Mouse (Mus musculus): Measurements from ENCODE around the gene Psmc3ip. TPM values are rescaled to one million over a fixed set of nuclear protein-coding genes. Genes with fewer than 3 reads are reported as not detected.

The Psmc3ip gene
- total RNA-seq, 2 experiments from 2014 or later: 38.0 to 65.9 TPM

- ATAC-seq (replicated peaks; ENCODE audit: low FRiP score, low TSS enrichment, poor library complexity, severe bottlenecking): peak; percentile 90
Measured at GRCm38 (mm10) chr11:101119761-101120544, 24.7 kb upstream of the Psmc3ip start, which contains the start of the genes Retreg3 and Tubg1. Gene Retreg3 (minus strand): TSS chr11:101119893. Gene Tubg1 (plus strand): TSS chr11:101119938.

DNA sequence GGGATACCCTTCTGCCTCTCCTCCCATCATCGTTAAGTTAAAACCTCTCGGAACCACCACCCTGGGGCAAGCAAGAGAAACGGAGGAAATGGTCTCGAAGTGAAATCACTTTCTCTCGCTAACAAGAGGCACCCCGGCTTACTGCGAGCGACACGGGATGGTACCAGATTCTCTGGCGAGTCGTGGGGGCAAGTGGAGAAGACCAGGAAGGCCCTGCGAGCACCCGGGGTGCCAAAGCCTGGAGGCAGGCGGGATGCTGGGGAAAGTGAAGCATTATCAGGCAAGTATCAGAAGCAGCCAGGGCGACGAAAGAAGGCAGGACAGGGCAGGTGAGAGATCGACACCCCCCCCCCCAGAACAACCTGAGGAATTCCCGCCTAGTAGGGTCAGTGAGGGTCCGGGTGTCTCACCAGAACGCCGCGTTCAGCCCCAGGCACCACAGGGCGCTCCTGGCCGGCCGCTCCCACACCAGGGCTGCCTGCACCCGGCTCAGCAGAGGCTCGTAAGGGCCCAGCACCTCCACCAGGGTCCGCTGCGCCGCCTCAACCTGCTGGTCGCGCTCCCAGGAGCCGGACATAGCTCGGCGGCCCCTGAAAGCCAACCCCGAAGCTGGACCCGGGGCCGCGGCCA lies 24.0 kb upstream of the Psmc3ip start:
- peak; percentile 61 for ATAC-seq (replicated peaks; ENCODE audit: low FRiP score, low TSS enrichment, poor library complexity, severe bottlenecking)

DNA sequence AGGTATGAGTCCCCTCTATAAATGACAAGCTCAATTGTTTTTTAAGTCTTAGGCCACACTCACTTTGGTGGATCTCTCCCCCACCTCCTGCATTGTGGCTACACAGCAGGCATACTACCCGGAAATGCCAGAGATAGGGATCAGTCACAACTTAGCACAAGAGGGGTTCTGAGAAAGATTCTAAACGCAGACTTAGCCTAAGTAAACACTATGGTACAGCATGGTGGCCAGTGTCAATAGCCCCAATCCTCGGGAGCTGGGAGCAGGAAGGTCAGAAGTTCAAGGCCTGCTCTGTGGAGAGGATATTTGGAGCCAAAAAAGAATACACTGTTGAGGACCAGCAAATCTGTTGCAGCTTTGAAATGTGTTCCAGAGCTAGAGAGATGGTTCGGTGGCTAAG lies 22.9 kb upstream of the Psmc3ip start:
- ATAC-seq (replicated peaks; ENCODE audit: low FRiP score, low TSS enrichment, poor library complexity, severe bottlenecking): no peak

GRCm38 (mm10) chr11:101115564-101115963 lies 20.3 kb upstream of the Psmc3ip start:
- no peak for ATAC-seq (replicated peaks; ENCODE audit: low FRiP score, low TSS enrichment, poor library complexity, severe bottlenecking)

GRCm38 (mm10) chr11:101112186-101112585 lies 16.9 kb upstream of the Psmc3ip start:
- ATAC-seq (replicated peaks; ENCODE audit: low FRiP score, low TSS enrichment, poor library complexity, severe bottlenecking): no peak

DNA sequence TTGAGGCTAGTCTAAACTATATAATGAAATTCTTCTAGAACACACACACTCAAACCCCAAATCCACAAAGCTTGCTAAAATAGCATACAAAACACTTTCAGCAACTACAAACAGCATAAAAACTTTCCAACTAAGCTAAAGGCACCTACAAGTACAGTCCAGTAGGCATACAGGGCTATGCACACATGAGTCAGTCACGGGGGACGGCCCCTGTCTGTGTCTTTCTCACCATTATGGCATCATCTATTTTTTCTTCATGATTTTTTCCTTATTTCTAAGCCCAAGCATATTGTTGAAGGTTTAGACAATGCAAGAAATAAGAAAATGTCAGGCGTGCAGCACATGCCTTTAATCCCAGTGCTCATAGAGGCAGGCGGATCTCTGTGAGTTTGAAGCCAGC lies 15.9 kb upstream of the Psmc3ip start:
- no peak for ATAC-seq (replicated peaks; ENCODE audit: low FRiP score, low TSS enrichment, poor library complexity, severe bottlenecking)

GRCm38 (mm10) chr11:101110708-101111107 lies 15.5 kb upstream of the Psmc3ip start:
- no peak for ATAC-seq (replicated peaks; ENCODE audit: low FRiP score, low TSS enrichment, poor library complexity, severe bottlenecking)

DNA sequence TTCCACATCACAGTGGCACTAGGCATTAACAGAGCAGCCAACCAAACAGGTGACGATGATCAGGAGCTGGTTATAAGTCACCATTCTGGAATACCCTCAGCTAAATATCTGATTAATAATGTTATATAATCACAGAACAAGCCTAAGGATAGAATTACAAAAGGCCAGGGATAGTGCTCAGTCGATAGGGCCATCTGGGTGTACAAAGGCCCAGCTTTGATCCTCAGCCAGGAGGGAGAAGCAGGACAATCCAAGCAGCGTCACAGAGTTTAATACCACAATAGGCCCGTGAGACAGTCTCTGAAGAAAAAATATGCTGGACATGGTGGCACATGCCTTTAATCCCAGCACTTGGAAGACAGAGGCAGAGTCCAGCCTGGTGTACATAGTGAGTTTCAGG lies 14.1 kb upstream of the Psmc3ip start:
- ATAC-seq (replicated peaks; ENCODE audit: low FRiP score, low TSS enrichment, poor library complexity, severe bottlenecking): no peak

DNA sequence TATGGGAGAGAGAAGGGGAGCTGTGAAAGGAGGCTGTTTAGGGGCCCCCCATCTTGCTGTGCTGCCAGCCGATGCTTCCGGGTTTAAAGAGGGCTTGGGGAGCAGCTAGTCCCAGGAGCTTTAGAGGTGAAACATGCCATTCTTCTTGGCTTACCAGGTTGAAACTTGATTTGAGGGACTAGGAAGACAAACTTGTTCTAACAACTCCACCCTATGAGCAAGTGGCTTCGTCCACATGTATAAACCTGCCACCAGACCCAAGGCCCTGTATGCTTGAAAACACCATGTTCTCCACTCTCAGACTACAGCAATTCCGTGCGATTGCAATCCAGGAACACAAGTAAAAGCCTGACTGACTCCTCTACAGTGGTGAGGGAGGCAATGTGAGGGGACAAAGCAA lies 7.8 kb upstream of the Psmc3ip start:
- no peak for ATAC-seq (replicated peaks; ENCODE audit: low FRiP score, low TSS enrichment, poor library complexity, severe bottlenecking)

GRCm38 (mm10) chr11:101098231-101098630 lies 3.0 kb upstream of the Psmc3ip start:
- ATAC-seq (replicated peaks; ENCODE audit: low FRiP score, low TSS enrichment, poor library complexity, severe bottlenecking): no peak

GRCm38 (mm10) chr11:101094930-101095313 lies 314 bp downstream of the Psmc3ip start:
- ATAC-seq (replicated peaks; ENCODE audit: low FRiP score, low TSS enrichment, poor library complexity, severe bottlenecking): peak; percentile 16; the same call in 1 of the 2 replicates

- ATAC-seq (replicated peaks; ENCODE audit: low FRiP score, low TSS enrichment, poor library complexity, severe bottlenecking): no peak
Measured at GRCm38 (mm10) chr11:101089931-101090330, 5.3 kb downstream of the Psmc3ip start.

DNA sequence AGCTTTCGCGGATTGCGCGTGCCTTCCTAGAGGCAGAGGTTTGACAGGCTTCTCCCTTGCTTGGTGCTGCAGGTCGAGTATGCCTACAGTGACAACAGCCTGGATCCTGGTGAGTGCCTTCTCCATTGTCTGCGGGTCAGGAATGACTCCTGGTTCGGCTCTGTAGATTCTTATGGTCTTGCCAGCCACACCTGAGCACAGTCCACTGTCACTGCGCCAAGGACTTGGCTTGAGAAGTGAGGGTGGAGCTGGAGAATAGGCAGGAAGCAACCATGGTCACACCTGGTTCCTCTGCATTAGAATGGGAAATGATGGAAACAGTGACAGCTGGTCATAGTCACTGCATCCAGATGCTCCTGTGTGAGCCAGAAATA lies 7.6 kb downstream of the Psmc3ip start:
- ATAC-seq (replicated peaks; ENCODE audit: low FRiP score, low TSS enrichment, poor library complexity, severe bottlenecking): peak; percentile 11; the same call in 1 of the 2 replicates

DNA sequence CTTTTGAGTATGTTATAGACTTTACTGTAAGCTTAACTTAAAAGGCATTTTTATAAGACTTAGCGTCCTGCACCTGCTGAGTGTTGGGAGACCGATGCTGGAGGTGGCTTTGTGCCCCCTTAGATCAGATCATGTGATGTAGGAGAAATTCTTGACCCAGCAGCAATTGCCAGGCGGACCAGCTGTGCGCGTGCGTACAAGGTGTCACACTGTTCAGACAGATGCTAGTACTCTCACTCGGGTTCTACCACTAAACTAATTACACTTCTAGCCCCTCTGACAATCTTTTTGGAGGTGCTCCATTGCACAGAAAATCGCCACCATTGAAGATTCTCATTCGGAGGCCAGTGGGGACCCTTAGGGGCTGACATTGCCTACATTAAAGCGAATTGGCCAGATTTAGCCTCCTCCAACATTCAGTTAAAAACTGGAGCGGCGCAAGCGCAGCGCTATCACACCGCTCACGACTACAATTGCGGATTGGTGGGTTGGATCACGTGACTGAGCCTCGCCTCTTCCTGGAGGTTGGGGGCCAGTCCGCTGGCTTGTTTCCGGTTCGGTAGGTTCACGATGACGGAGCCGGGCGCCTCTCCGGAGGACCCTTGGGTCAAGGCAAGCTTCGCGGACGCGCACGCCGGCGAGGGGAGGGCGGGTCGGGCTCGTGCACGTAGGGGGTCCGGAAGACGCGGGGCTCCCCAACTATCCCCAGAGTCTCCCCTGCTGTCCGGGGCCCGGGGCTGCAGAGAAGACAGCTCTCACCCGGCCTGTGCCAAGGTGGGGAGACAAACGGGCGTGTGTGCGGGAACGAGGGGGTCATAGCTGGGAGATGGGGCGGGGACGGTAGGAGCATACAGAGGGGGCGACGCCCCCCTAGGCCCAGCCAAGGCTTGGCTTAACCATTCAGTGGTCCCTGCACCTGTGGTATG lies 8.2 kb downstream of the Psmc3ip start, which contains the start of gene Mlx:
Mlx (plus strand) TSS at position 522 of the 926 bp plus-strand sequence.
- peak; percentile 72 for ATAC-seq (replicated peaks; ENCODE audit: low FRiP score, low TSS enrichment, poor library complexity, severe bottlenecking)

DNA sequence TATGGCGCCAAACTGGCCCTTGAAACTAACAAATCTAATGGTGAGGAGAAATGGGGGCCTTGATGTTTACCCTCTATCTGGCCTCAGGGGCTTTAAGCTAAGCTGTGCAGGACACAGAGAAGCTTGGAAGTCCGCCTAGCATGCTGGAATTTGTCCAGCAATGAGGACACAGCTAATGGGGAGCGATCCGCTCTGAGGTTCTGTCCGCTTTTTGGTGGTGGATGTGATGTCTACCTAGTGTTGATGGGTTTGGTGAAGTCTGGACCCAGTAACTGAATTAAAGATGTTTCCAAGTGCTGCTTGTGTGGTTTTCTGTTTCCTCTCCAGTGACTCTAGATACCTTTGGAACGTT lies 8.9 kb downstream of the Psmc3ip start:
- no peak for ATAC-seq (replicated peaks; ENCODE audit: low FRiP score, low TSS enrichment, poor library complexity, severe bottlenecking)

GRCm38 (mm10) chr11:101085617-101086322 lies 9.5 kb downstream of the Psmc3ip start:
- ATAC-seq (replicated peaks; ENCODE audit: low FRiP score, low TSS enrichment, poor library complexity, severe bottlenecking): no peak

DNA sequence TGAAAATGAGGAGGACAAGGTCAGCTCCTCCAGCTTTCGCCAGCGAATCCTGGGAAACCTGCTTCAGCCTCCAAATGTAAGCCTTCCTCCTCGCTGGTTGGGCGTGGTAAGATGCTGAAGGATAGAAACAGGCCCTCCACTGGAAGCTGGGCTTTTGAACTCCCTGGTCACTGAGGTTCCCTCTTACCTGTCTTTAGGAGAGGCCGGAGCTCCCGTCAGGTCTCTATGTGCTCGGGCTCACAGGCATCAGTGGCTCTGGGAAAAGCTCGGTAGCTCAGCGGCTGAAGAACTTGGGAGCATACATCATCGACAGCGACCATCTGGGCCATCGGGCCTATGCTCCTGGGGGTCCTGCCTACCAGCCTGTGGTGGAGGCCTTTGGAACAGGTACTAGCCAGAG lies 10.4 kb downstream of the Psmc3ip start:
- ATAC-seq (replicated peaks; ENCODE audit: low FRiP score, low TSS enrichment, poor library complexity, severe bottlenecking): no peak

DNA sequence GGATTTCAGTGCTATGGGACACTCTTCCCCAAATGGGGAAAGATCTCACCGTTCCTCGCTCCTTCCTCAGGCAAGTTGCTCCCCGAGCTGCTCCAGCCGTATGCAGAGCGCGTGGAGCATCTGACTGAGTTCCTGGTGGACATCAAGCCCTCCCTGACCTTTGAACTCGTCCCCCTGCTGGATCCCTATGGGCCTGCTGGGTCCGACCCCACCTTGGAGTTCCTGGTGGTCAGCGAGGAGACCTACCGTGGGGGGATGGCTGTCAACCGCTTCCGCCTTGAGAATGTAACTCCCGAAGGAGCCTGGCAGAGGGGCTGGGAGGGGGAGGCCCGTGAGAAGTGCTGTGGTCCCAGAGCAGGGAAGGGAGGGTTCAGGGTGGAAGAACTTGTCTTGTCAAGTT lies 11.0 kb downstream of the Psmc3ip start:
- no peak for ATAC-seq (replicated peaks; ENCODE audit: low FRiP score, low TSS enrichment, poor library complexity, severe bottlenecking)

DNA sequence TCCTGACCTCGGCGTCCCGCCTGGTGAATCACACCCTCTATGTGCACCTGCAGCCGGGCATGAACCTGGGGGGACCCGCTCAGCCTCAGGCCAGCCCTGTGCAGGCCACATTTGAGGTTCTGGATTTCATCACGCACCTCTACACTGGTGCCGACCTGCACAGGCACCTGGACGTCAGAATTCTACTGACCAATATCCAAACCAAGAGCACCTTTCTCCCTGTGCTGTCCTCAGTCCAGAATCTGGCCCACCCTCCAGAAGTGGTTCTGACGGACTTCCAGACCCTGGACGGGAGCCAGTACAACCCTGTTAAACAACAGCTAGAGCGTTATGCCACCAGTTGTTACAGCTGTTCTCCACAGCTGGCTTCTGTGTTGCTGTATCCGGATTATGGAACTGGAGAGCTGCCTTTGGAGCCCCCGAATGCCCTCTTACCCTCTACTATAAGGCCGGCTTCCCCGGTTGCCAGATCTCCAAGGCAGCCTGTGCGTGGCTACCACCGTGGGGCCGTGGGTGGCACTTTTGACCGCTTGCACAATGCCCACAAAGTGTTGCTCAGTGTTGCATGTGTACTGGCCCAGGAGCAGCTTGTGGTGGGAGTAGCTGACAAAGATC lies 12.0 kb downstream of the Psmc3ip start:
- no peak for ATAC-seq (replicated peaks; ENCODE audit: low FRiP score, low TSS enrichment, poor library complexity, severe bottlenecking)

Data from megakaryocyte-erythroid progenitor cell, adult 5-6 weeks (primary cell).